Mouse (Mus musculus) stomach, postnatal 0 days (tissue): ENCODE measurements at regions not wholly inside any gene's neighbourhood (a gene's known extent, or its start where the extent isn't known, plus 50 kb on each side); places are given as distances from the start of the nearest gene placed in this dataset.
"Not testable (repeated sequence)": the region's sequence is repeated elsewhere in the genome, so short reads cannot be mapped to it uniquely, and the experiment has no call there.

Source experiments
- ATAC-seq: fragments of 200-750 bp; cut with Nextera tagmentation; 2 replicates; pipeline ENCODE4 v1.8.0; 2017; ENCODE audit not compliant: low FRiP score, low TSS enrichment
- DNase-seq: peaks from one replicate; pipeline ENCODE4 v3.0.0-alpha.2; 2016; ENCODE audit warnings: low spot score
- H3K27ac ChIP-seq: fragments of 300-500 bp; sonication (generic); replicated peaks from 2 replicates; pipeline ENCODE4 v1.5.1; 2014; ENCODE audit warnings: mild to moderate bottlenecking, control low read depth
- H3K27me3 ChIP-seq: fragments of 300-500 bp; sonication (generic); 2 replicates; pipeline ENCODE4 v1.6.1; 2014; ENCODE audit warnings: low read length; ENCODE audit not compliant: control insufficient read depth, insufficient read depth
- H3K36me3 ChIP-seq: fragments of 300-500 bp; sonication (generic); 2 replicates; pipeline ENCODE4 v1.6.1; 2014; ENCODE audit warnings: low read length, mixed read lengths; ENCODE audit not compliant: control insufficient read depth, insufficient read depth
- H3K4me1 ChIP-seq: fragments of 300-500 bp; sonication (generic); replicated peaks from 2 replicates; pipeline ENCODE4 v1.6.1; 2014; ENCODE audit warnings: antibody characterized with exemption; ENCODE audit not compliant: control insufficient read depth, insufficient read depth
- H3K4me2 ChIP-seq: fragments of 300-500 bp; sonication (generic); replicated peaks from 2 replicates; pipeline ENCODE4 v1.6.1; 2014; ENCODE audit warnings: low read depth, mild to moderate bottlenecking, control low read depth, moderate library complexity
- H3K4me3 ChIP-seq: fragments of 300-500 bp; sonication (generic); 2 replicates; pipeline ENCODE4 v1.5.1; 2014; ENCODE audit warnings: low read depth, low read length, control low read depth
- H3K9ac ChIP-seq: fragments of 300-500 bp; sonication (generic); 2 replicates; pipeline ENCODE4 v1.6.1; 2014; ENCODE audit warnings: mild to moderate bottlenecking, low read length, control low read depth, mixed read lengths
- H3K9me3 ChIP-seq: fragments of 300-500 bp; sonication (generic); 2 replicates; pipeline ENCODE4 v1.6.1; 2016; ENCODE audit warnings: low read length; ENCODE audit not compliant: control insufficient read depth
- CTCF ChIP-seq: IDR thresholded peaks from 2 replicates; pipeline ENCODE4 v1.5.1; 2016; ENCODE audit warnings: antibody characterized with exemption, low read depth, mild to moderate bottlenecking, moderate library complexity
- EP300 ChIP-seq: optimal IDR thresholded peaks from 2 replicates; pipeline ENCODE3; 2016; ENCODE audit warnings: antibody characterized with exemption
- WGBS: fragments of 180-500 bp; shearing (Covaris S2); extraction: QIAGEN DNeasy Blood & Tissue Kit; methylation state at CpG from one replicate; pipeline ENCODE4 v1.1.7; 2014; 5-methylcytosine and 5-hydroxymethylcytosine counted together

DNA sequence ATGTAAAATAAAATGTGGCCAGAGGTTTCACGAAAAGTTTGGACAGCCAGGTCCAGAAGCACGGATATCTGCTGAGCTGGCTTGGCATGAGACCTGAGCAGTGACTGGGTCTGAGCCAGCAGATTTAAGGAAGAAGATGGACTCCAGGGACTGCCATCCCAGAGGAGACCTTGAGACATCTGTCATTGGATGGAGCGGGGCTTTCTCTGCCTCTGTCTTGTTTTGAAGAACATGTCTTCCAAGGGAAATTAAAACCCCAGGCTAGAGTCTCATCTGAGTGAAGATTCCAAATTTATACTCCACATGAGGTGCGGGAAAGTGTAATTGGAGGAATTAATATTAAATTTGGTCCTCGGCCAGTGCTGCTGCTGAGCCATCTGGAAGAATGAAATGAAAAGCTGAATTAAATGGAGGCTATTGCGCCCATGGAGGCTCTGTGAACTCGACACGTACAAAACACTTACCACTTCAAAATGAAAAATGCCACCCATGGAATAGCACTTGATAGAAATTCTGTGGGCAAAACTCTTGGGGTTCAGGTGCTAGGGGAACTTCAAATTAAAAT lies 129.8 kb upstream of the Adcy2 start:
- H3K4me1 ChIP-seq, result no peaks in the 10 kb centered on the region
- H3K4me3 ChIP-seq, result no peak overlapping the region
- no peaks in the 10 kb centered on the region for H3K27me3 ChIP-seq
- no peak overlapping the region for H3K9ac ChIP-seq
- ATAC-seq (no peak), DNase-seq (no peak)
- H3K27ac ChIP-seq, result no peak overlapping the region
- no peak overlapping the region for H3K4me2 ChIP-seq
- WGBS, result 77% methylated on average over 8 of the region's 8 CpGs
- H3K36me3 ChIP-seq, result no peaks in the 10 kb centered on the region
- H3K9me3 ChIP-seq, result no peaks in the 10 kb centered on the region
- TF ChIP-seq EP300, result no peak
- TF ChIP-seq CTCF, result no peak

DNA sequence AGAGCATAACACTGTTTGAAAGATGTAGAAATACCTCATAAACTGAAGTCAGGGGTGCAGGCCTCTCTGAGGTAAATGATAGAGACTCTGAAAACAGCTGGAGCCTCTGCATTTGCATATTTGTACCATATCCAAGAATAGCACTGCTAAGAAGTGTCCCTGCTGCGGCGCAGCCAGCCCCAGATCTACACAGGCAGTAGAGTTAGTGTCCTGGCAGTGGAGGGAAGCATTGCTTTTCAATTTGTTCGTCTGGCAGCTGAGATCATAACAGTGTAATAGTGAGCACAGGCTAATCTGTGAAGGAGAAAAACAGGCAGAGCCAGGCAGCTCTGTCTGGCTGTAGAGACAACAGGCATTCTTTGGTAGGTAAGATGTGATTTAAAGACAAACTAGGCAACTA lies 128.2 kb upstream of the Adcy2 start:
- ATAC-seq (no peak), DNase-seq (no peak)
- Histone ChIP-seq H3K27me3 (no peaks in the 10 kb centered on the region), H3K4me1 (no peaks in the 10 kb centered on the region), H3K36me3 (no peaks in the 10 kb centered on the region), H3K4me3 (no peak overlapping the region), H3K9me3 (no peaks in the 10 kb centered on the region), H3K4me2 (no peak overlapping the region), H3K9ac (no peak overlapping the region), H3K27ac (no peak overlapping the region)
- no peak for TF ChIP-seq EP300
- no peak for TF ChIP-seq CTCF
- 47% methylated on average over 3 of the region's 3 CpGs for WGBS

DNA sequence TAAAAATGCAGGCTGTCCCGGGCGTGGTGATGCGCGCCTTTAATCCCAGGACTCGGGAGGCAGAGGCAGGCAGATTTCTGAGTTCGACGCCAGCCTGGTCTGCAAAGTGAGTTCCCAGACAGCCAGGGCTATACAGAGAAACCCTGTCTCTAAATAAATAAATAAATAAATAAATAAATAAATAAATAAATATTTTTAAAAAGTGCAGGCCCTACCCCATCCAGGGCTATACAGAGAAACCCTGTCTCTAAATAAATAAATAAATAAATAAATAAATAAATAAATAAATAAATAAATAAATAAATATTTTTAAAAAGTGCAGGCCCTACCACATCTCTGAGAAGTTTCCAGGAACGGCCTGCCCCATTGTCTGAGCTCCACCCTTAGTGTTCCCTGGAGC lies 119.4 kb upstream of the Adcy2 start:
- H3K4me1 ChIP-seq, H3K9me3 ChIP-seq, H3K9ac ChIP-seq, H3K27ac ChIP-seq, H3K36me3 ChIP-seq, DNase-seq, ATAC-seq, H3K4me2 ChIP-seq, H3K4me3 ChIP-seq, H3K27me3 ChIP-seq: not testable (repeated sequence)
- 94% methylated on average over 8 of the region's 8 CpGs for WGBS

DNA sequence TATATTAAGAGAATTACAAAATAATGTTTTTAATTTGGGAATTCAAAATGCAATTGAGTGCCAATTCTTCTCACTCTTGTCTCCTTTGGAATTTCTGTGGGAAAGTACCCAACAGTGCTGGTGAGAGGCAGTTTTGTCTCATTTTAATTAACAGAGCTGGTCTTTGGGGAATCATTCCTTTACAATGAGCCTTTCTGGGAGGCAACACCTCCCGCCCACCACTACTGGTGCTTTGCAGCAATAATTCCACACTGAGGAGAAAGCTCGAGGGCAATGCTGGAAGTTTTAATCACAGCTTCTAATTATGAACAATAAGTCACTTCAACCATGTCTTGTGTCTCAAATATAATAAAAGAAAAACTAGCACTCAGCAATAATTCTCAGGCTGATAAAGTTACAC lies 109.8 kb upstream of the Adcy2 start:
- no peaks in the 10 kb centered on the region for H3K27me3 ChIP-seq
- 75% methylated on average over 2 of the region's 2 CpGs for WGBS
- H3K9ac ChIP-seq, result no peak overlapping the region
- no peaks in the 10 kb centered on the region for H3K9me3 ChIP-seq
- H3K4me3 ChIP-seq, result no peak overlapping the region
- no peaks in the 10 kb centered on the region for H3K4me1 ChIP-seq
- no peak overlapping the region for H3K27ac ChIP-seq
- H3K36me3 ChIP-seq, result no peaks in the 10 kb centered on the region
- DNase-seq (no peak), ATAC-seq (no peak)
- no peak overlapping the region for H3K4me2 ChIP-seq
- TF ChIP-seq CTCF (no peak), EP300 (no peak)

DNA sequence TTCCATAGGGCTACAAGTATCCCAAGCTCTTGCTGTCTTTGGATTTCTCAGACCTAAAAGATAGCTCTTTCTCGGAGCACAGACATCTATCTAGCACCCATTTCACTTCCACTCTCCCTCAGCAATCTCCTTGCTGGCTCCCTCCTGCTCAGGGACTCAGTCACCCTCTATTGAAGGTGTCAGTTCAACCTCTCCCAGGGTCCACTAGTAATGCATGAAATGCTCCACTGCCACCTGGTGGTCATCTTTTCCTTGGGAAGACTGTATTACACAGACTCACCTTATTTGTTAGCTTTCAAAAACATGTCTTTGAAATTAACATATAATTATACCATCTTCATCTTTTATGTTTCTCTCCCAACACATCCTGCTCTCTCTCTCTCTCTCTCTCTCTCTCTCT lies 87.3 kb upstream of the Adcy2 start:
- H3K27me3 ChIP-seq, result no peaks in the 10 kb centered on the region
- TF ChIP-seq EP300 (no peak), CTCF (peak; percentile 85)
- peak; percentile 77; the same call in 1 of the 2 replicates for ATAC-seq
- 29% methylated on average over 1 of the region's 1 CpGs for WGBS
- H3K4me2 ChIP-seq, result no peak overlapping the region
- no peak overlapping the region for H3K4me3 ChIP-seq
- H3K9me3 ChIP-seq, result no peaks in the 10 kb centered on the region
- no peaks in the 10 kb centered on the region for H3K36me3 ChIP-seq
- DNase-seq, result peak; percentile 76
- H3K4me1 ChIP-seq, result no peaks in the 10 kb centered on the region
- no peak overlapping the region for H3K9ac ChIP-seq
- H3K27ac ChIP-seq, result no peak overlapping the region

DNA sequence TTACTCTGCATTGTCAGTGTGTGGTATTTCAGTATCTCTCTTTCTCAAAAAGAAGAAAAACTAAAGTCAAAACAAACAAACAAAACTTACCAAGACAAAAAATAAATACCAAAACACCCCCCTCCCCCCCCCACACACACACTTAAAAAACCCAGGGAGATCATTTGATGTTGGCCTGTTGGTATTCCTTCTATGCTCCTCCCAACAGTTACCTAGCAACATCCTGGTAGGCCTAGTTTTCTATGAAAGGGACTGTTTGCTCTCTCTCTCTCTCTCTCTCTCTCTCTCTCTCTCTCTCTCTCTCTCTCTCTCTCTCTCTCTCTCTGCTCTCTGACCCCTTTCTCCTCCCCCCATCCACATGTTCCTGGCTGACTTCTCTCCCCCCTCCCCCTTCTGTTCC lies 71.0 kb upstream of the Adcy2 start:
- no peak for ATAC-seq
- Histone ChIP-seq H3K4me3 (no peak overlapping the region), H3K27me3 (no peaks in the 10 kb centered on the region), H3K4me1 (no peaks in the 10 kb centered on the region), H3K9ac (no peak overlapping the region), H3K27ac (no peak overlapping the region), H3K9me3 (no peaks in the 10 kb centered on the region), H3K4me2 (no peak overlapping the region), H3K36me3 (no peaks in the 10 kb centered on the region)
- DNase-seq, result no peak
- TF ChIP-seq CTCF, result no peak
- TF ChIP-seq EP300, result no peak
